Mouse (Mus musculus) lung, postnatal 0 days (tissue): ENCODE results near the gene Sox5. TPM values are rescaled to one million over a fixed set of nuclear protein-coding genes. Genes with fewer than 3 reads are reported as not detected.

Experiments used
- ATAC-seq: fragments of 200-750 bp; cut with Nextera tagmentation; 2 replicates; pipeline ENCODE4 v1.8.0; 2017; ENCODE audit warnings: moderate library complexity
- DNase-seq: peaks from one replicate; pipeline ENCODE4 v3.0.0-alpha.2; 2016; ENCODE audit warnings: low spot score
- H3K27ac ChIP-seq: fragments of 300-500 bp; sonication (generic); 2 replicates; pipeline ENCODE4 v1.5.1; 2014; ENCODE audit warnings: antibody characterized with exemption, mild to moderate bottlenecking, low read length, mixed read lengths
- H3K27me3 ChIP-seq: fragments of 300-500 bp; sonication (generic); replicated peaks from 2 replicates; pipeline ENCODE4 v1.6.1; 2014; ENCODE audit warnings: low read length, mixed read lengths; ENCODE audit not compliant: insufficient read depth
- H3K36me3 ChIP-seq: fragments of 300-500 bp; sonication (generic); 2 replicates; pipeline ENCODE4 v1.6.1; 2014; ENCODE audit warnings: low read length, mixed read lengths; ENCODE audit not compliant: insufficient read depth
- H3K4me1 ChIP-seq: fragments of 300-500 bp; sonication (generic); 2 replicates; pipeline ENCODE4 v1.6.1; 2014; ENCODE audit warnings: antibody characterized with exemption, low read depth, low read length, mixed read lengths; ENCODE audit not compliant: insufficient read depth
- H3K4me2 ChIP-seq: fragments of 300-500 bp; sonication (generic); replicated peaks from 2 replicates; pipeline ENCODE4 v1.6.1; 2014; ENCODE audit warnings: low read depth, mild to moderate bottlenecking, low read length, moderate library complexity, mixed read lengths
- H3K4me3 ChIP-seq: fragments of 300-500 bp; sonication (generic); 2 replicates; pipeline ENCODE4 v1.5.1; 2014; ENCODE audit warnings: low read depth, low read length
- H3K9ac ChIP-seq: fragments of 300-500 bp; sonication (generic); replicated peaks from 2 replicates; pipeline ENCODE4 v1.6.1; 2014; ENCODE audit warnings: low read depth, mild to moderate bottlenecking
- H3K9me3 ChIP-seq: fragments of 300-500 bp; sonication (generic); 2 replicates; pipeline ENCODE4 v1.6.1; 2016; ENCODE audit warnings: low read length, mixed read lengths
- CTCF ChIP-seq: IDR thresholded peaks from 2 replicates; pipeline ENCODE4 v1.5.1; 2016; ENCODE audit warnings: antibody characterized with exemption, mild to moderate bottlenecking
- EP300 ChIP-seq: IDR thresholded peaks from 2 replicates; pipeline ENCODE4 v1.6.1; 2016; ENCODE audit warnings: antibody characterized with exemption, mild to moderate bottlenecking, control low read depth
- WGBS: fragments of 180-500 bp; shearing (Covaris S2); extraction: QIAGEN DNeasy Blood & Tissue Kit; methylation state at CpG from one replicate; pipeline ENCODE4 v1.1.7; 2014; 5-methylcytosine and 5-hydroxymethylcytosine counted together
- polyA plus RNA-seq: library from polyadenylated mRNA; unstranded; fragments of >200 nt; fragmentation: Nextera tagmentation; extraction: Ambion mirVana; gene quantifications from 2 replicates; pipeline ENCODE4 v1.2.1, GENCODE M21; 2015

Gene Sox5
- polyA plus RNA-seq, 1 experiment from 2014 or later, result 9.8 TPM

DNA sequence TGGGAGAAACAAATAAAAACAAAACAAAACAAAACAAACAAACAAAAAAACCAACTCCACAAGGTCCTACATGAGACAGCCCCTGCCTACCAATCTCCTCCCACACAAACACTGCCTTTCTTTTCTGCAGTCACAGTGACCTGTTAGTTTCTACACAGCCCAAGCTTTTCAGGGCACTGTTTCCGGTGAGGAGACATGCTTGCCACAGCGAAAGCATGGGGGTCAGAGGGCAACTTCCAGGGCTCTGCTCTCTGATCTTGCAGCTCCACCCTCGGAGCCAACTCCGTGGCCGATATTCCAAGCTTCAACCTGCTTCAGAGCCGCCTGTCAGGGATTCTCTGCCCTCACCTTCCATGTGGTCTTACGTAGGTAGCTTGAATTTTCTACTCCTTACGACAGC, 22.6 kb downstream of the Sox5 start:
- no peak overlapping the region for H3K4me3 ChIP-seq
- H3K27me3 ChIP-seq, result no peaks in the 10 kb centered on the region
- no peak overlapping the region for H3K4me2 ChIP-seq
- no peak overlapping the region for H3K9ac ChIP-seq
- no peaks in the 10 kb centered on the region for H3K4me1 ChIP-seq
- no peak overlapping the region for H3K27ac ChIP-seq
- no peaks in the 10 kb centered on the region for H3K9me3 ChIP-seq
- 50% methylated on average over 8 of the region's 8 CpGs for WGBS
- TF ChIP-seq CTCF (no peak), EP300 (no peak)
- H3K36me3 ChIP-seq, result no peaks in the 10 kb centered on the region
- ATAC-seq, result no peak
- DNase-seq, result no peak

DNA sequence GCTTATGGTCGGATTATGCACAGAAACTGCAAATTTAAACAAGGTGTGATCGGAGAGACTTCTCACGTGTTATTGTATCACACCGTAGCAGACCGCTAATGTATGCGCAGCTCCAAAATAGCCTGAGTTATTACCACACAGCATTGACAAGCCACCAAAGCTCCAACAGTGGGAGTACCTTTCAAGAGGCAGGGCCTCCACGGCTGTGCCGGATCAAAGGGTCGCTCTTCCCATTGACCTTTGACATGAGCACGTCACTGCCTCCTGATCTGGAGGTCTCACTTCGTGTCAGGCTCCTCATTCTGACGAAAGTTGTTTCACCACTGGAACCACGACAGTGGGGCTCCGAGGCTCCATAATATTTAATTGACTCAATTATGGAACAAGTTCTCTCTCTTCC, 24.4 kb downstream of the Sox5 start:
- H3K4me3 ChIP-seq, result no peak overlapping the region
- TF ChIP-seq CTCF (no peak), EP300 (no peak)
- 59% methylated on average over 14 of the region's 14 CpGs for WGBS
- H3K4me1 ChIP-seq, result no peaks in the 10 kb centered on the region
- no peak for ATAC-seq
- H3K4me2 ChIP-seq, result no peak overlapping the region
- no peak overlapping the region for H3K27ac ChIP-seq
- H3K9ac ChIP-seq, result no peak overlapping the region
- DNase-seq, result no peak
- H3K36me3 ChIP-seq, result no peaks in the 10 kb centered on the region
- no peaks in the 10 kb centered on the region for H3K9me3 ChIP-seq
- no peaks in the 10 kb centered on the region for H3K27me3 ChIP-seq

DNA sequence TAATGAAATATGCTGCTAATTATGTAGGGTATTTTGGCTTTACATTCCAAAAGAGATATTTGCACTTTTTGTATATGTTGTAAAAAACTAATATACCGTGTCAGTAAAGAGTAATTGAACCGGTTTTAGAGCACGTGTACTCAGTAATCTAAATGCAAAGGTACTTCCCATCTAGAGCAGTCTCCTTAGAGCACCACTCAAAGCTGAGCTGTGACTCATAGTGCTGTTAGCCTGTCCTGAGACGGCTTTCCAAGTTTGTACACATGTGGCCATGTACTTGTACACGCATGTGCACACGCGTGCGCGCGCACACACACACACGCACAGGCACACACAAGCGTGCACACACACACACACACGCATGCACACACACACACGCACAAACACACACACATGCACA, 25.3 kb downstream of the Sox5 start:
- Histone ChIP-seq H3K9ac (no peak overlapping the region), H3K27ac (no peak overlapping the region), H3K9me3 (no peaks in the 10 kb centered on the region), H3K4me1 (no peaks in the 10 kb centered on the region), H3K36me3 (no peaks in the 10 kb centered on the region), H3K4me3 (no peak overlapping the region), H3K4me2 (no peak overlapping the region), H3K27me3 (no peaks in the 10 kb centered on the region)
- DNase-seq, result peak; percentile 58
- 81% methylated on average over 14 of the region's 14 CpGs for WGBS
- peak; percentile 51; the same call in 1 of the 2 replicates for ATAC-seq
- TF ChIP-seq CTCF (no peak), EP300 (no peak; the same call in 1 of the 2 replicates)

DNA sequence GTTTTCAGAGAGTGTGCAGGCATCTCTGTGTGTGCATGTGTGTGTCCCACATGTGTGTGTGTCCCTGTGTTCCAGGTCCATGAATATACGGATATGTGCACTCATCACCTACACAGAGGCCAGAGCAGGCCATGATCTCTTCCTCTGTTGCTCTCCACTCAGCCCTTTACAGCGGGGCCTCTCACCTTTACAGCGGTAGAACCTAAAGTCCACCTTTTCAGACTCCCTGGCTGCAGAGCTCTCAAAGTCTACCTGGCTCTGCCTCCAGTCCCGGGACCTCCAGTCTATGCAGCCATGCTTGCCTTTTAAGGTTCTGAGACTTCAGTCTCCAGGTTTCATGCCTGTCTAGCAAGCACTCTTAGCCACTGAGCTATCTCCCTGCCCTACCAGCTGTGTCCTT, 26.5 kb downstream of the Sox5 start:
- Histone ChIP-seq H3K27ac (no peak overlapping the region), H3K27me3 (no peaks in the 10 kb centered on the region), H3K9ac (no peak overlapping the region), H3K4me1 (no peaks in the 10 kb centered on the region), H3K4me2 (no peak overlapping the region), H3K4me3 (no peak overlapping the region), H3K36me3 (no peaks in the 10 kb centered on the region), H3K9me3 (no peaks in the 10 kb centered on the region)
- WGBS, result 80% methylated on average over 4 of the region's 4 CpGs
- ATAC-seq (no peak), DNase-seq (no peak)
- TF ChIP-seq CTCF (no peak), EP300 (no peak)

DNA sequence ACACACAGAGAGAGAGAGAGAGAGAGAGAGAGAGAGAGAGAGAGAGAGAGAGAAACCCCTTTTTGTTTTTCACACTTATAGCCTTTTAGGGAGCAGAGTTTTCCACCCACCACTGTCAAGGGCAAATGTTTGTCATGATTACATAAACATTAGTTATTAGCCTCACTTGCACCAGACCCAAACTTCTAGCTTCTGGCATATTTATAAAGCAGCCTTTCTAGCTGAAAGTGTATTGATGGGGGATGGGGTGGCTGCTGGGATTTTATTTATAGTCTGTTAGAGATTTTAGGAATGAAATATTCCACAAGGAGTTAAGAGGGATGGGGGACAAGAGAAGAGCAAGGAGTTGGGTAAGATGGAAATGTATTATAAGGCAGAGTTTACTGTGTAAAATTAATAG, 27.4 kb downstream of the Sox5 start:
- Histone ChIP-seq H3K4me2 (no peak overlapping the region), H3K27ac (peak overlapping the region; percentile 54; the same call in 1 of the 2 replicates), H3K9me3 (no peaks in the 10 kb centered on the region), H3K27me3 (no peaks in the 10 kb centered on the region), H3K4me3 (no peak overlapping the region), H3K4me1 (no peaks in the 10 kb centered on the region), H3K9ac (no peak overlapping the region), H3K36me3 (no peaks in the 10 kb centered on the region)
- DNase-seq, result peak; percentile 70
- peak; percentile 46 for ATAC-seq
- TF ChIP-seq CTCF (no peak), EP300 (no peak)

DNA sequence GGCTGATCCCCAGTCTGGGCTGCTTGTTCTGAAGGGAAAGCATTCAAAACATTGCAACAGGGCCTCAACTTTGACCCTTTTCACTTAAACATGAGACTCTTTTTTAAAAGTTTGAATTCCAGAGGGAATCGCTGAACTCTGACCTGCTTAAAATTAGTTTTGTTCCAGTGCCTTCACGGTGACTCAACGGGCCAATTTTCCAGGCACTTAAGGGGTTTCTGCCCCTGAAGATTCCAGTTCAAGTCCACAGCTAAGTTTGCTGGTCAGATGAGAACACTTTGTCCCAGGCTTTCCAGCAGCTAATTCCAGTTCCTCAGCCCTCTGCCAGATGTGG, 27.8 kb downstream of the Sox5 start:
- ATAC-seq (peak; percentile 80), DNase-seq (peak; percentile 88)
- 31% methylated on average over 3 of the region's 3 CpGs for WGBS
- H3K9me3 ChIP-seq, result no peaks in the 10 kb centered on the region
- no peaks in the 10 kb centered on the region for H3K27me3 ChIP-seq
- H3K4me2 ChIP-seq, result no peak overlapping the region
- peak overlapping the region; percentile 54; the same call in 1 of the 2 replicates for H3K27ac ChIP-seq
- H3K36me3 ChIP-seq, result no peaks in the 10 kb centered on the region
- TF ChIP-seq CTCF (no peak), EP300 (no peak)
- no peaks in the 10 kb centered on the region for H3K4me1 ChIP-seq
- no peak overlapping the region for H3K4me3 ChIP-seq
- no peak overlapping the region for H3K9ac ChIP-seq
